Mouse (Mus musculus) lung, postnatal 0 days (tissue): ENCODE data around the gene Alox5ap.

Experiments
- CTCF ChIP-seq: IDR thresholded peaks from 2 replicates; pipeline ENCODE4 v1.5.1; 2016; ENCODE audit warnings: antibody characterized with exemption, mild to moderate bottlenecking
- EP300 ChIP-seq: IDR thresholded peaks from 2 replicates; pipeline ENCODE4 v1.6.1; 2016; ENCODE audit warnings: antibody characterized with exemption, mild to moderate bottlenecking, control low read depth

DNA sequence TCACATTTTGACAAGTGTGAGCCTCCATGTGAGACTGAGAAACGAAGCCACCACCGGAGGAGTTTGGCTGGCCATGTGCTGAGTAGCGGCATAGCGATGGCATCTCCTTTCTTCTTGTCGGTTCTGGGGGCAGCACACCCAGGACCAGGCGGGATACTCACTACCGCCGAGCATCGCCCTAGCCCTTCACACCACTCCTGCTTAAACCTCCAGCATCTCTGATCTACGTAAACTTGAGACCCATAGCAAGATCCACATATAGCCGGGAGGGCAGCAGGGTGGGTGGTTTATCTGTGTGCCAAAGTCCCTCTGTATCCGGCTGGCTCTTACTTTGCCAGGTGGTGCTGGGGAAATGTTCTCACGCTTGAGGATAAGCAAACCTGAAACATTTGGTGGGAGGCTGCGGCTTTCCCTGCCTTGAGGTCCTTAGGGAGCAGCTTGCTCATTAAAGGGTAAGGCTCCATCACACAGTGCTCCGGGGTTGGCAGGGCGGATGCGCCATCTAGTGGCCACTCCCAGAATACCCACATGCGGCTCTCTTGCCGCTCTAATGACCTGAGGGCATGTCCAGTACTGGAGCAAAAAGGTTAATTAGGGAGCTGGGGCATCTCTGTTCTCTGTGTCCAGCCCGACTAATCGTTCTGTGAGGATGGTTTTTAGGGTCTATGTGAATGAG, 71.1 kb downstream of the Alox5ap start:
- peak; percentile 92 for TF ChIP-seq CTCF
- TF ChIP-seq EP300 = no peak
